Mouse (Mus musculus): Measurements from ENCODE around the gene Man1c1.
A peak's percentile ranks its signal among the peaks of the same experiment; 100 is the strongest.

Gene Man1c1

DNA sequence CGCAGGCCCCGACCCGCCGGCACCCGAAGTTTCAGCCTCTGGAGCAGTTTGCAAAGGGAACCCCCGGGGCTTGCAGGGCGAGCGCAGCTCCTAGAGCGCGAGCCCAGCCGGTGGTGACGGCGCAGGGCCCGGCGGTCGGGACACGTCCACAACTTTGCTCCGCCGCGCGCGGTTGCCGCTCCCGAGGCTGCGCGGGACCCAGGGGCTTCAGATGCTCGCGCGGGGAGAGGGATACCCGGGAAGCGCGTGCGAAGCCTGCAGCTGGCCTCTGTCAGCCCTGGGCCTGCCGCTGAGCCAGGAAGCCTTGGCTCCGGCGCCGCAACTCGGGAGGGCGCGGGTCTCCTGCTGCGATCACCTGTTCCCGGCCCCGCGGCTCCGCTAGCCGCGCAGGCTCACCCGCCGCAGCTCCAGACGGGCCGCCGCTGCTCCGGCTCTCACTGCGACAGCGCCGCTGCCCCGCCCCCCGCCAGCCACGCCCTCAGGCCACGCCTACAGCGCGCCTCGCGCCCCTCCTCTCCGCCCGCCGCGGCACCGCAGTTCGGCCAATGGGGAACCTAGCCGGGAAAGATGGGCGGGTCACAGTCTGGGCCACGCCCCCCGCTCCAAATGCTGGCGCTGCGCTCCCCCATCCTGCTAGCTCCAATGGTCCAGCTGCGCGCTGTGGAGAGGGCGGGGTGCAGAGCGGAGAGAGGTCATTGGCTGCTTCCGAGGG is at the start of gene Man1c1:
Man1c1 (minus strand) TSS at position 456 of the 712 bp plus-strand sequence.
- peak; percentile 97 to 98 for DNase-seq (ENCODE audit: low spot score in 2 of 2)

DNA sequence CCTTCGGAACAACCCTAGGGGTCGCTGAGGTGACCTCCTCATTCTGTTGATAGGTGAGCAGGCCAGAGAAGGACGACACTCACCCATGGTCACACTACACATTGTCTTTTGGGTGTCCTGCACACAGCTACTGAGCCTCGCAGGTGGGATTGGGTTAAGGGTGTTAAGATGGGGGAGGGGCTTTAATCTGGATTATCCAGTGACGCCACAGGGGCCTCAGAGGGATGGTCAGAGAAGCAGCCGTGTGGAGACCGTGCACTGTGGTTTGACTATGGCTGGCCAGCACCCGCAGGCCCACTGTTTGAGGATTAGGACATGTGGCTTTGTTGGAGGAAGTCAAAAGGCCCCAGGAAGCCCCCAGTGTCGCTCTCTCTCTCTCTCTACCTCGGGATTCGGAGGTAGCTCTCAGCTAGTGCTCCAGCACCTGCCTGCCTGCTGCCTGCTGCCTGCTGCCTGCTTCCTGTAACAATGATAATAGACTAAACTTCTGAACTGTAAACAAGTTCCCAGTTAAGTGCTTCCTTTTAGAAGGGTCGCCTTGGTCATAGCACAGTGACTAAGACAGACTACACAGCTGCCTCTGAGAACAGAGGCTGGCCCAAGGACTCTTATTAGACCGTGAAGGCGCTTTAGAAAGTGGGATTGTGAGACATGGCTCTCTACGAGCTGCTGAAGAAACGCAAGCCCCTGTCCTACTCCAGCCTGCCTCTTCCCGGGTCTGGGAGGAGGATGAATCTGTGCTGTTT is 49.6 kb upstream of the Man1c1 start:
- DNase-seq (ENCODE audit: low spot score in 2 of 2): no peak

DNA sequence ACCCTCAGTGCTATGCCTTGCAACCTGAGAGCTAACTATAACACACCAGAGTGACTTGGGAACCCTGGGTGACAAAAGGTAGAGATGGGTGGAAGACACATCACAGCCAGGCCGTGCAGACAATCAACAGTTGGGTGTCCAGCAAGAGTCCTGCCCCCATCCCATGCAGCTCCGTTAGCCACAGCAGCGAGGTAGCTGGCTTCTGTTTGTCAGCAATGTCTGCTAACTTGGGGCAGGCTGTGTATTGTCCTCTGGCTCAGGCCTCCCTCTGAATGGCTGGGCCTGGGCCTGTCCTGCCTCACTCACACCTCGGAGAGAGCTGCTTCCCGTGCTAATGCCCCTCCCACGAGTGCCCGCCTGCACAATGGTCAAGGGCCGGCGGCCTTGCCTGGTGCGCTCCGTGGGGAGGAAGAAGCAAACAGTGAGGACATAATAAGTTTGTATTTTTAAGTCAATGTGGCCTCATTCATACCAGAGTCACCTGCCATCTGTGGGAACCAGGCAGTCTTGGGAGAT is 48.9 kb upstream of the Man1c1 start:
- DNase-seq (ENCODE audit: low spot score in 2 of 2): no peak

DNA sequence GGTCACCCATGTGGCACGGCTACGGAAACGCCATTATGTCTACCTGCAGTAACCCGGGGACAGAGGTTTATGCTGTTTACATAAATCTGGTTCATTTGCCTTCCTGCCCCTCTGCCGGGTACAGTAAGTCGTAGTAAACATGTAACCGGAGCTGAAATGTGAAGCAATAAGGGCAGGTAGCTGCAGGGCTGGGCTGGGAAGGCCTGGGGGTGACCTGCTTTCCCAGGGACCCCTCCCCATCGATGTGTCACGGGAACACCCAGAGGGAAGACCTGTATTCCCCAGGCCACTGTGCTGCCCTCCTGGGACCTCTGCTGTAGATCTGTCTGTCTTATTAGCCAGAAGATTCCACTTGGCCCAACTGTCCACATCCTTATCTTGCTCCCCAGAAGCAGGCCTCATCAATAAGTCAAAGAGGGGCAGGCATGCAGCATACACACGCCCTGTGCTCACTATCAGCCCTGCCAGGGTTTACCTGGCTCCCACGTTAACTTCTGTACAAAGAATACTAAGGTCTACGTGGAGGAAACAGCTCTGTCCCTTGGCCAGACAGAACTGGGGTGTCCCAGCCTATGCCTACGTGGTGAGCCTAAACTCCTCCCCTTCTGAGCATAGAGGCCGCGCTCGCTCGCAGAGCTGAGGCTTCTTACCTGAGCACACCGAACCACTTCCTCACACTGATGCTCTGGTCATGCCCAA is 47.7 kb upstream of the Man1c1 start:
- no peak for DNase-seq (ENCODE audit: low spot score in 2 of 2)

DNA sequence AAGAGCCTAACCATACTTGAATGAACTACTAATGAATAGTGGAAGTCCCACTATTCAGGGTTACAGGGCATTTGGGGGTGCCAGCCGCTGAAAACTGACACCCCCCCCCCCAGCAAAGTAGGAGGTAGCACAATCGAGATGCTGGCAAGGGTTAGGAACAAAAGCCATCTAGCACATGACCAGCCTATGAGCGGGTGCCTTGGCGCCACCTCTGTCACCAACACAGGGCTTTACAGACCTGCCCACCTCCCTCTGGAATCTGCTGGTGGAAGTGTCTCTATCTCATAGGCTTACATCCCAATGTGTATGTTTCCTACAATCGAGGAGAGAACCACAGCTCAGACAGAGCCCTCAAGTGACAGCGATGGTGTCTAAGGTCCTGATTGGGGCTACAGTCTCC is 46.7 kb upstream of the Man1c1 start:
- DNase-seq (ENCODE audit: low spot score in 2 of 2): no peak

DNA sequence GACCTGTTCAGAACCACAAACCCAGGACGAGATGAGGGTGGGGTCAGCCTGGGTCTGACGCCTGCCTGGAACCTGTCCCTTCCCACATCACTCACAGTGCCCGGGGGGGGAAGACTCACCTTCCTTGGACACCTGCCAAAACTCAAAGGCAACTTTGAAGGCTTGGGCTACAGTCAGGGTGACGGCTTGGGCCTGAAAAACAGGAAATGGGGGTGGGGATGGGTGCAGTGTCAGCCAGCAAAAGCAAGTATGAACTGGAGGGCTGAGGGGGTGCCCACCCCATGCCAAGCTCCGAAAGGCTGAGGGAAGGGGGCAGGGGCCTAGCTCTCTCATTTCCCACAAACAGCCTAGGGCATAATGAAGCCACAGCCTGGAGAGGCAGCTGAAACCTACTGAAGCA is 46.2 kb upstream of the Man1c1 start:
- no peak for DNase-seq (ENCODE audit: low spot score in 2 of 2)

DNA sequence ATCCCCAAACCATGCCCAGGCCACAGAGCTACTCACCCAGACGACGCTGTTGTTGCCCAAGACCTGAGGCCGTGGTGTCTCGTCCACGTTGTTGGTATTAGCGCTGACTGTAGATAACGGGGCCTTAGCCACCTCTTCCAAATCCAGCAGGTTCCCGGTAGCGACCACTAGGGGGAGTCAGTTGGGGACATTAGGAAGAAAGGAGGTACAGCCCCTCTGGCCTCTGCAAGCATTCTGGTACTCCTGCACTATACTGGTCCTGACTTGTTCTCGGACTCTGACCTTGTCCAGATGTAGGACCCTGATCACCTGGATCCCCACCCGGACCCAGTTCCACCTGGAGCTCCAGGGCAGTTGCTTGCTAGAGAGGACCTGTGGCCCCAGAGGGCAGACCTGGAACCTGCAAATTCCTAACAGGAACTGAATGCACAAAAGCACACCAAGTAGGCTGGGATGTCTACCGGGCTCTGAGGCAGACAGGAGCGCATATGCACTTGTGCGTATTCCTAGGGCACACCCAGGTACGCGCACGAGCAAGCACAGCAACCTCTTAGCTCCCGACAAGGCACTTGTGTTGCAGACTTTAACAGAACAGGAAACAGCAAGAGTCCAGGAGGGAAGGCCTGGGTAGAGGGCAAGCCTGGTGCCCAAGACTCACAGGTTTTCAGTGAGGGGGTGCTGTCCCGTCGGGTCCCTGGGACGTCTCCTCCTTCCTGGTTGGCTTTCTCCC is 45.4 kb upstream of the Man1c1 start:
- no peak for DNase-seq (ENCODE audit: low spot score in 2 of 2)

DNA sequence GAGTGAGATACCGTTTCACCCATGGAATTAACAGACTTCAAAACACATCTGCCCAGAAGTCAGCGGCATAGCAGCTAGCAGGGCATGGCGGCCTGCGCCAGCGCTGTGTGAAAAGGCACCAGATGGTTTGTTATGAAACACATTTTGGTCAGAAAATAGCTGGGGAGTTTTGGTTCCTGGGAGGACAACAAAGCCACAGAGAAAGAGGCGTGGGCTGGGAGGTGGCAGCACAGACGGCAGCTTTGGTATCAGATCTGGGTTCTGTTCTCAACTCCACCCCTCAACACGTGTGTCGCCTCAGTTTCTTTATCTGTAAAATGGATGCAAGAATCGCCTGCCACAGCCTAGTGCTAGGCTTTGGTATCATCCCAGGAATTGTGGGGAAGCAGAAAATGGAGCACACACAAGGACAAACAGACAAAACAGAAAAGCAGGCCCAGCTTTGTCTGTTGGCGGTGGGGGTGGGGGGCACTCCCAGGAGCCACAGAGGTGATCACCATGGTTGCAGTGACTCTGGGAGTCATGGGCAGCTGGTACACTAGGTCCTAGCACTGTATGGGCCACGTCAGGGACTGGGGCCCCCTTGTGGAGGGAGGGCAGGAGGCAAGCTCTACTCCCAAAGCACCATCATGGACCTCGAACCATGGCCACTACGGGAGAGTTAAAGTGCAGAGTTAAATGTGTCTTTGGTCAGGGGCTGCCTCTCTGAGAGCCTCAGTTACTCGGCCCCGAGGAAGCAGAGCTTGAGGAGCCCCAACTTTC is 42.0 kb upstream of the Man1c1 start:
- DNase-seq (ENCODE audit: low spot score in 2 of 2): peak; percentile 76 to 82

DNA sequence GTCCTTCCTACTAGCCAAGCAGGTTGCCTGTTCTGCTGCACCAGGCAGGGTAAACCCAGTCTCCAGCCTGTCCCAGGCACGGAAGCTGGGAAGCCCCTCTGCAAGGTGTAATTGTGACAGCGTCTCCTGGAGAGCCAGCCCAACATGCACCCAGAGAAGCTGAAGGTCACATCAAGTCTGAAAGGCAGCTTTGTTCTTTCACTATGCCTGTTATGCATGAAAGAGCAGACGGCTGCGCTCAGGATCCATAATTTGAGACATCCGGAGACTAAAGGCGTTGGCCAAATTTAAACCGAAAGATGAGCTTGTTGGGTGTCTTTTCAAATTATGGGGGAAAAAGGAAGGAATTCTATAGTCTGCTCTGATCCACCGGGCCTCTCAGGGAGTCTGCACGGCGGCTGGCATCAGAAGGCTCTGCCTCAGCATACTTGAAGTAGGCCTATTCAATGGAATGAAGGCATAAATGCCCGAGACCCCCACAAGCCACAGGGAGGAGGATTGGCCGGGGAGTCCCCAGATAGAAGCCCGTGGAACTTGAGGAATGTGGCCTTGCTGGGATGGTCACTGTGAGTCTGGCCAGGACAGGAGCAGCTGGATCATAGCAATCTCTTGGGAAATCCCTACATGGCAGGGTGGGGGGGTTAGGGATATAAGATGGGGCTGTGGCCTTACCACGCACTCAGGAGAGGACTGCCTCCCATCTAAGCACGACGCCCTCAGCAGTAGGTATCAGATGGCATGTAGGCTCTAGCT is 40.0 kb upstream of the Man1c1 start:
- no peak for DNase-seq (ENCODE audit: low spot score in 2 of 2)

DNA sequence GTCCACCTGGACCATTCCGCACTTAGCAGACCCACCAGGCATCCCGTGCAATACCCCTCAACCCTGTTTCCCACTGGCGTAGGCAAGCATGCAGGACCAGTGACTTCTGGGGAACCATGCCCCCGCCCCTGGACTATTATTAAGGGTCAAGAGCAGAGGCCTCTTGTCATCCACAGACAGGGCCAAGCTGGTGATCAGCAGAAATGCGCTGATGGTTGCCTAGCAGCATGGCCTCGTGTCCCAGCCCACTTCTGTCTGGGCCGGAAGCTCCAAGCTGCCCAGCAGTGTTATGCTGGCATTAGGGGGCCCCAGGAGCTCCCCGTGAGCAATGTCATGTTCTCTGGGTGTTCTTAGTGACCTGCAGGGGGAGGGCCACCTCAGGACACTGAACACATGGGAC is 37.9 kb upstream of the Man1c1 start:
- no peak for DNase-seq (ENCODE audit: low spot score in 2 of 2)

DNA sequence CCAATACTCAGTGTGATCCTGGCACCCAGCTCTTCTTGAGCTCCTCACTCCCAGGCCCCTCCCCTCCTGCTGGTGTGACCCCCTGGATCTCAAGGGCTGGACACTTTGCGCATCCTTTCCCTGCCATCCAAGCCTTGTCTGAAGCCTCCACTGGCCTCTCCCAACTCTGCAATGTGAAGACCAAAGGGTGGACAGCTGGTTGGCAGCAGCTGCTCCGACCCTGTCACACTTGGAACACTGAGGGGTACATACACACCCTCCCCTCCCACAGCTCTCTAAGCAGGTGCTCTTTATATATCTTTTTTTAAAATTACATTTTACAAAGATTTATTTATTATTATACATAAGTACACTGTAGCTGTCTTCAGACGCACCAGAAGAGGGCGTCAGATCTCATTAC is 36.1 kb upstream of the Man1c1 start:
- no peak for DNase-seq (ENCODE audit: low spot score in 2 of 2)

DNA sequence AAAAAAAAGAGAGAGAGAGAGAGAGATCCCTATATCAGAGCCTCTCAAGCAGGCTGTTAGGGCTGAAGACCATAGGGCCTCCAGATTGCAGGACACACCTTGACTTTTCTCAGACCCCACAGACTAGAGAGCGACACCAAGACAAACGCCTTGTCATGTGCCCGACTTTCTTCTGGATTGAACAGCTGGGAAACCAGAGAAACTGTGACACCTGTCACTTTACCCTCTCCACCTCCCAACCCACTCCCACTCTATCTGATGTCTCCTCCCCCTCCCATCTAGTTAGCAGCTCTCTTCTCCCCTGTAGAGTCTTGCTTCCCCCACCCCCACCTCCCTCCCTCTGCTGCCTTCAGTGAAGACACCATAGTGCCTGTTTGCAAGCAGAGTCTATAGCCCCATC is 35.4 kb upstream of the Man1c1 start:
- DNase-seq (ENCODE audit: low spot score in 2 of 2): no peak

DNA sequence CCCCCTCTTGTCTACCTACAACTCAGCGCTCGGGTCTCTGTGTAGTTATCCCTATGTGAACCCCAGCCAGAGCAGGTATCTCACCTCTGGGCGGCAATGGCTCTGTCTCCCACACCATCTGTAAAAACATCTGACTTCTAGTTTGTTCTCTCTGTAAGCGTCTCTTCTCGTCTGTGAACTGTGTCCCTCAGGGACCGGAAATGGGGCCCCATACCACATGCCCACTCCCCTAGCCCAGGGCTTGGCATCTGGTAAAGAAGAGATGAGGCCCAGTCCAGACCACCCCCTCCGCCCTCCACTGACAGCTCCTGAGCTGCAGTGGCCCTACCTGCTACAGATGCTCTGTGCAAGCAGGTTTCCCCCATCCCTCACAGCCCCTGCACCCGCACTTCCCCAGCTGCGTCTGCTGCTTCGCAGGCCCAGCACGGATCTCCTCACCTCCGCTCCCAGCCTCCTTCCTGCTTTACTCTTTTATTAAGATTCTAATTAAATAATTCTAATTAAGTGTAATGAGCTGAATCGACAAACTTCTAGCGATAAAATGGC is 33.3 kb upstream of the Man1c1 start:
- DNase-seq (ENCODE audit: low spot score in 2 of 2): no peak

DNA sequence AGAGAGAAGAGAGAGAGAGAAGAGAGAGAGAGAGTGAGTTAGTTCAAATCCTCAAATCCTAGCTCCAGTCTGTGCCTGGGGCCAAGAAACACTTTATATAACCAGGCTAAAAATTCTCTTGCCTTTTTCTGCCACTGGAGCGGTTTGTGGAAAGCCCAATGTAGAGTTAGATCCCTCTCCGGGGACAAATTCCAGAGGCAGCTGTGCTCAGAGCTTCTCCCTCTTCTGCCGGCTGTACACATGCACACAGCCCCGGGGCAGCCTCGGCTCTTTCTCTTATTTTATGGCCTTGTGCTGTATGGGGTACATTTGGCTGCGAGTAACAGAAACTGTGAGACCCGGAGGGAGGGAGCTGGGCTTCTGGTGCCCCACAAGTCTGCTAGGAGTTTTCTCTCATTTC is 32.1 kb upstream of the Man1c1 start:
- DNase-seq (ENCODE audit: low spot score in 2 of 2): peak; percentile 37 to 47

DNA sequence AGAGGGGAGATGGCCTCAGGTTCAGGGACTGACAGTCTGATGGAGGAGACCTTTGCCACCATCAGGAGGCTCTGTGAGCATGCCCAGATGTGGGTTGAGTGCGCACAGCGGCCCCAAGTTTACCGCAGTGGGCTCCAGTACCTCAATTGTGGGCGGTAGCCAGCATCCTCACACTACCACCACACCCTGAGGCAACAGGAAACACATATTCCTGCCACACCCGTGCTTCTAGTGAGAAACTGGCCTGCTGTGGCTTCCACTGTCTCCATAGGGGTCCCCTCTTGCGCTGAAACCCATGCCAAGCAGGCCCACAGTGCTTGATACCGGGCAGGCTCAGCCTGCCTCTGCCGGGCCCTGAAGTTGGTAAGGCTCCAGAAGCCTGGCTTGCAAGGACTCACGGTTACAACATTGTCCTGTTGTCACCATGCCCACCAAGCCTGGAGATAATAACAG is 30.6 kb upstream of the Man1c1 start:
- no peak for DNase-seq (ENCODE audit: low spot score in 2 of 2)

DNA sequence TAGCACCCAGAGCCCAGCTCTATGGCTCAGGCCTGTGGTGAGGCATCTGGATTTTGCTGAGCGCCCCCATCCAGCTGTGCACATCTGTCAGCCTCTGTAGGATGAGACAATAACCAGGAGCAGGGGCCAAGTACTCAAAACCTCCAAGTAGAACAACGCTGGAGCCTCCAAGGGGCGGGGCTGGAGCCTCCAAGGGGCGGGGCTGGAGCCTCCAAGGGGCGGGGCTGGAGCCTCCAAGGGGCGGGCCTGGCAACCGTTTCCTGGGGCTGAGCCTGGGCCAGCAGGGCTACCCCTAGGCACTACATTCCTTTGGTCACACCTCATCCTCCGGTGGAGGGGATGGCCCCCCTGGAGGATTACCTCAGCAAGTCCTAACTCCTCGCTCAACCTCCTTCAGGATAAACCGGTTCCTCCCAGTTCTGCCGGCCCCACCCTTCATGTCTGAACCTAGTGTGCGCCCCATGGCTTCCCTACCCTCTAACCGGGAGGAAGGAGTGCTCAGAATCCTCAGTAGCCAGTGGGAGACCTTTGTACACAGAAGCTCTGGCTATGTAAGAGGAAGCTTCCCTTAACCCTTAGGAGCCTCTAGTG is 30.0 kb upstream of the Man1c1 start:
- no peak for DNase-seq (ENCODE audit: low spot score in 2 of 2)

DNA sequence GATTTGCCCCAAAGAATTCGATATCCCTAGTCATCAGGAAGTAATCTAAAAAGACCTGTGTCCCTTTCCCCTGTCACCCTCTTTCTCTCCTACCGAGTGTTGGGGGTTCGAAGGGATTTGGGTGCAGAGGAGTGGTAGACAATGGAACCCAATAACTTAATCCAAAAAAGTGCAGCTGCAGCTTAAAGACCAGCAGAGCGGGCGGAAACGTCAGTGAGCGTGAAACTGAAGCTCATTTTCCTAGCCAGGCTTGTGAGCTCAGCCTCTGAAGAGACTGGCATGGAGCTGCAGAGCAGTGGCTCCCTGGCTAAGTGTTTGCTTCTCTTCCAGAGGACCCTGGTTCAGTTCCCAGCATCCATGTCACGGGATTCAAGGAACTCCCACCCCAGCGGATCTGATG is 29.3 kb upstream of the Man1c1 start:
- DNase-seq (ENCODE audit: low spot score in 2 of 2): no peak

DNA sequence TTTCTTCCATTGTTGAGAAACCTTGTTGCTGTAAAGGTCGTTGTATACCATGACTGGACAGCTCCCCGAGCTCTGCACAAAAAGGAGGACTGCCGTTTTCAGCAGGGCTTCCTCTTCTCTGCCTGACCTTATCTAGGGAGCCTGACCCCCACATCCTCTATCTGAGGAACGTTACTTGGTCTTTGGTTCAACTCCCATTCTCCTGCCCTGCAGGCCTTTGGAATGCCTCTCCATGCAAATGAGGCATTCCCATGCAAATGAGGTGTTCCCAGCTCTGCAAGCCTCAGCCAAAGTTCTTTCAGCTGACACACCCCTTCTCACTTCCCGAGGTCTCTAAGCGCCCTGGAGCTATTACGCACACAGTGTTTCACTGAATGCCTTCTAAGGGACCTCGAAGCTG is 26.0 kb upstream of the Man1c1 start:
- DNase-seq (ENCODE audit: low spot score in 2 of 2): no peak

DNA sequence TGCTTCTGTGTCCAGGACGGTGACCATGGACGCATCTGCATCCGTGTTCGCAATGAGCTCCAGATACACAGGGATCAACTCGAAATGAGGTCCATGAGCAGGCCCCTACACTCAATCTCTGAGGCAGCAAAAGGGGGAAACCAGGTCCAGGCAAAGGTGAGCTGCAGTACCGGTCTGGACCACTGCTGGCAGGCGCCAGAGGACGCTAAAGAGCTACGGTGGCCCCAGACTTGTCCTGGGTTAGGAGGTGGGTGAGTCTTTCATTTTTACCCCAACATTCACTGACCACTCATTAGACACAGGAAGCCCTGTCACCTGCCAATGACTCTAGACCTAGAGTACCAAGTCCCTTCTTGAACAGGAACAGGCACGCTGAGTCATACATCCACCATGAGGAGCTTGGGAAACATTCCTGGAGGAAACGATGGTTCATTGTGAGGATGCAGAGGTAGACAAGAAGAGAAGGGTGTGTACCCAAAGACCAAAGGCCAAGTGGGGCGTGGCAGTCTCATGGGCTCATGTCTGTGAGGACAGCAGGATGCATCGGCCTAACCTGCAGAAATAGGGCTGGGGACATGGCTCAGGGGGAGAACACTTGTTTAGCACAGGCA is 21.8 kb upstream of the Man1c1 start:
- DNase-seq (ENCODE audit: low spot score in 2 of 2): no peak
